Mouse (Mus musculus) E14TG2a.4 (cell line): ENCODE results near the gene Slc1a7.

ENCODE experiments used
- CTCF ChIP-seq: conservative IDR thresholded peaks from 2 replicates; pipeline ENCODE4 v1.5.1; 2014; ENCODE audit warnings: low read length
- POU5F1 ChIP-seq: IDR thresholded peaks from 2 replicates; pipeline ENCODE4 v1.6.1; 2014; ENCODE audit warnings: low read length, borderline replicate concordance

- TF ChIP-seq POU5F1 (no peak), CTCF (no peak)
Observed at GRCm38 (mm10) chr4:108057247-108057646, 89.1 kb downstream of the Slc1a7 start.
